Mouse (Mus musculus): ENCODE measurements around the gene Car12. TPM values are rescaled to one million over a fixed set of nuclear protein-coding genes. Genes with fewer than 3 reads are reported as not detected.
"Not testable (repeated sequence)": the region's sequence is repeated elsewhere in the genome, so short reads cannot be mapped to it uniquely, and the experiment has no call there.

The Car12 gene
- polyA plus RNA-seq, 1 experiment: 3.4 TPM

GRCm38 (mm10) chr9:66744531-66744930 lies 31.0 kb downstream of the Car12 start:
- Histone ChIP-seq H3K4me3 (replicated peaks; ENCODE audit: insufficient read depth, low read depth, low read length) (no peak overlapping the region), H3K27me3 (ENCODE audit: control insufficient read depth, insufficient read depth, low read length) (no peaks in the 10 kb centered on the region), H3K27ac (ENCODE audit: insufficient read depth, low read length) (no peak overlapping the region), H3K4me1 (ENCODE audit: control insufficient read depth, insufficient read depth, low read length) (peaks cover 4% of the 10 kb centered on the region; the same call in 1 of the 2 replicates)
- 22% methylated on average over 2 of the region's 2 CpGs for WGBS
- peak; percentile 31 to 52 for DNase-seq
- TF ChIP-seq POLR2A (IDR thresholded peaks at IDR 0.05; ENCODE audit: borderline replicate concordance, insufficient read depth, low read length) (no peak), CTCF (IDR thresholded peaks at IDR 0.05; ENCODE audit: borderline replicate concordance, insufficient read depth, low read depth, low read length) (no peak)

DNA sequence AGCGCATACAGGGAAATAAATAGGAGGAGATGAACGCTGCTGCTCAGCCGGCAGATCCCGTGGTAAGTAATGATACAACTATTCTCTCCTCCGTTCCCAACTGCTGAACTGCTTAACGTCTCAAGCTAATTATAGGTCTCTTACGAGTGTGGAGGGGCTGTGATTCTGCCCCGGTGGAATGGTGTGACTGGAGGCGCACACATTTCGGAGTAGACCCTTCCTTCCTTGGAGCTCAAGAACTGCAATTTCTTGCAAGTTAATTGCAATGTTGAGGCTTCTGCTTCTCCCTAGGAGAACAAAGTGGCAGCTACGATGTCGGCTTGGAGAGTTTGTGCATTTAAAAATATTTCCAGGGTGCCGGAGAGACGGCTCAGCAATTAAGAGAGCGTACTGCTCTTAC lies 34.9 kb downstream of the Car12 start:
- no peaks in the 10 kb centered on the region for H3K27me3 ChIP-seq (ENCODE audit: control insufficient read depth, insufficient read depth, low read length)
- H3K4me1 ChIP-seq (ENCODE audit: control insufficient read depth, insufficient read depth, low read length): peaks cover 4% of the 10 kb centered on the region; the same call in 1 of the 2 replicates
- H3K27ac ChIP-seq (ENCODE audit: insufficient read depth, low read length): no peak overlapping the region
- H3K4me3 ChIP-seq (replicated peaks; ENCODE audit: insufficient read depth, low read depth, low read length): no peak overlapping the region
- 91% methylated on average over 15 of the region's 15 CpGs for WGBS
- no peak for DNase-seq
- no peak for TF ChIP-seq CTCF (IDR thresholded peaks at IDR 0.05; ENCODE audit: borderline replicate concordance, insufficient read depth, low read depth, low read length)
- TF ChIP-seq POLR2A (IDR thresholded peaks at IDR 0.05; ENCODE audit: borderline replicate concordance, insufficient read depth, low read length): no peak

- H3K4me1 ChIP-seq (ENCODE audit: control insufficient read depth, insufficient read depth, low read length): no peaks in the 10 kb centered on the region
- H3K27me3 ChIP-seq (ENCODE audit: control insufficient read depth, insufficient read depth, low read length): no peaks in the 10 kb centered on the region
- TF ChIP-seq POLR2A (IDR thresholded peaks at IDR 0.05; ENCODE audit: borderline replicate concordance, insufficient read depth, low read length): no peak
- TF ChIP-seq CTCF (IDR thresholded peaks at IDR 0.05; ENCODE audit: borderline replicate concordance, insufficient read depth, low read depth, low read length): no peak
- DNase-seq: no peak
- WGBS: 58% methylated on average over 6 of the region's 6 CpGs
- no peak overlapping the region for H3K27ac ChIP-seq (ENCODE audit: insufficient read depth, low read length)
- H3K4me3 ChIP-seq (replicated peaks; ENCODE audit: insufficient read depth, low read depth, low read length): no peak overlapping the region
Observed at GRCm38 (mm10) chr9:66752849-66753248, 39.4 kb downstream of the Car12 start.

DNA sequence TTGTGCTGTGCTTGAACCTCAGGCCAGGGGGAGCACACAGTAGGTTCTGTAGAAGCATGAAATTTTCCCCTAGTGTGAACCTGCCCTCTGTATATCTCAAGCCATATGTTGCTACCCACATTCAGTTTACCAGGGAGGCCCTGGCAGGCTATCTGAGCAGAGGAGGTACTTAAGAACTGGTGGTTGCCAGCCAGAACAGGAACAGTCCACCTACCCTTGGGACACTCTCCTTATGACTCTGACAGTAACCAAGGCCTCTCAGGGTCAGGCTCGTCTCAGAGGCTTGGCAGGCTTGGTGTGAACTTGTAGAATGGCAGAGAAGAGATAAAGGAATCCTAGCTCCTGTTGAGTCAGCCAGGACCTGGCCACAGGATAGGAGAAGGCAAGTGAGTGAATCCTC lies 47.5 kb downstream of the Car12 start:
- Histone ChIP-seq H3K27me3 (ENCODE audit: control insufficient read depth, insufficient read depth, low read length) (no peaks in the 10 kb centered on the region), H3K27ac (ENCODE audit: insufficient read depth, low read length) (no peak overlapping the region), H3K4me1 (ENCODE audit: control insufficient read depth, insufficient read depth, low read length) (no peaks in the 10 kb centered on the region; the same call in 1 of the 2 replicates), H3K4me3 (replicated peaks; ENCODE audit: insufficient read depth, low read depth, low read length) (no peak overlapping the region)
- TF ChIP-seq POLR2A (IDR thresholded peaks at IDR 0.05; ENCODE audit: borderline replicate concordance, insufficient read depth, low read length): no peak
- TF ChIP-seq CTCF (IDR thresholded peaks at IDR 0.05; ENCODE audit: borderline replicate concordance, insufficient read depth, low read depth, low read length): no peak
- no peak for DNase-seq
- 88% methylated on average over 1 of the region's 1 CpGs for WGBS

DNA sequence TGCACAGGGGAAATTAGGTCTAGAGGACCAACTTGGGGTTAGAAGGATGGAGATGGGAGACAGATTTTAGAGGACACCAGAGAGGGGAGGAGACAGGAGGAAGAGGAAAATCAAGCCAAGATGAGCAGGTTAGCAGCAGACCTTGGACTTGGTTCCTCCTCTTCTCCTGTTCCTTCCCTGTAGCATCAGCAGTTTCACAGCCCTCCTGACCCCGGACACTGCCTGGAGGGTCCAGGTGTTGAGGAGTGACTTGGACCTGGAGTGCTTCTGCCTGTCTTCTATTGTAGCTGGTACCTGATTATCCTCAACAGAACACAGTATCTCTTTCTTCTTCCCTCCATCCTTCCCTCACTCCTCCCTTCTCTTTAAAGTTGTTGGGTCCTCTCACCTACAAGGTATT lies 55.2 kb downstream of the Car12 start:
- H3K27ac ChIP-seq (ENCODE audit: insufficient read depth, low read length): no peak overlapping the region
- no peak overlapping the region for H3K4me3 ChIP-seq (replicated peaks; ENCODE audit: insufficient read depth, low read depth, low read length)
- H3K27me3 ChIP-seq (ENCODE audit: control insufficient read depth, insufficient read depth, low read length): no peaks in the 10 kb centered on the region
- WGBS: 79% methylated on average over 1 of the region's 1 CpGs
- no peaks in the 10 kb centered on the region for H3K4me1 ChIP-seq (ENCODE audit: control insufficient read depth, insufficient read depth, low read length)
- no peak for DNase-seq
- TF ChIP-seq CTCF (IDR thresholded peaks at IDR 0.05; ENCODE audit: borderline replicate concordance, insufficient read depth, low read depth, low read length): no peak
- no peak for TF ChIP-seq POLR2A (IDR thresholded peaks at IDR 0.05; ENCODE audit: borderline replicate concordance, insufficient read depth, low read length)

- 45% methylated on average over 3 of the region's 3 CpGs for WGBS
- H3K27ac ChIP-seq (ENCODE audit: insufficient read depth, low read length): no peak overlapping the region
Observed at GRCm38 (mm10) chr9:66769275-66769674, 55.8 kb downstream of the Car12 start.

DNA sequence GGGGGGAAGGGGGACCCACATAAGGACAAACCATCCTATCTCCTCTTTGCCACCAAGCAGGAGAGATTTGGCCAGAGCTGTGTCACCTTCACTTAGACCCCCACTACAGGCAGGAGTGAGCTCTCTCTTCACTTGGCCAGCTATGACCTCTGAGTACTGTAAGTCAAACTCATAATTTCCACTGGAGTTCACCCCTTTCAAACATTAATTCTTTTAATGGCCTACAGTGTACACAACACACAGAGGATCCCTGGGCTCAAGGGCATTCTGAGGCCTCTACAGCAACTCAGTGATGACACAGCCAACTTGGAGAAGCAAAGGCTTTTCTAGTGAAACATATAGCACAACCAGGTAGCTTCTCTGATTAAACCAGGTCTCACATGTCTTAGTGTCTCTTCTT lies 57.2 kb downstream of the Car12 start:
- Histone ChIP-seq H3K27me3 (ENCODE audit: control insufficient read depth, insufficient read depth, low read length) (no peaks in the 10 kb centered on the region), H3K4me1 (ENCODE audit: control insufficient read depth, insufficient read depth, low read length) (no peaks in the 10 kb centered on the region), H3K27ac (ENCODE audit: insufficient read depth, low read length) (no peak overlapping the region), H3K4me3 (replicated peaks; ENCODE audit: insufficient read depth, low read depth, low read length) (no peak overlapping the region)
- no peak for DNase-seq
- TF ChIP-seq POLR2A (IDR thresholded peaks at IDR 0.05; ENCODE audit: borderline replicate concordance, insufficient read depth, low read length): no peak
- TF ChIP-seq CTCF (IDR thresholded peaks at IDR 0.05; ENCODE audit: borderline replicate concordance, insufficient read depth, low read depth, low read length): no peak

More at GRCm38 (mm10) chr9:66769275-66769674, 55.8 kb downstream of the Car12 start:
- Histone ChIP-seq H3K27me3 (ENCODE audit: control insufficient read depth, insufficient read depth, low read length) (no peaks in the 10 kb centered on the region), H3K4me3 (replicated peaks; ENCODE audit: insufficient read depth, low read depth, low read length) (no peak overlapping the region), H3K4me1 (ENCODE audit: control insufficient read depth, insufficient read depth, low read length) (no peaks in the 10 kb centered on the region)
- no peak for TF ChIP-seq POLR2A (IDR thresholded peaks at IDR 0.05; ENCODE audit: borderline replicate concordance, insufficient read depth, low read length)
- no peak for TF ChIP-seq CTCF (IDR thresholded peaks at IDR 0.05; ENCODE audit: borderline replicate concordance, insufficient read depth, low read depth, low read length)
- no peak for DNase-seq

DNA sequence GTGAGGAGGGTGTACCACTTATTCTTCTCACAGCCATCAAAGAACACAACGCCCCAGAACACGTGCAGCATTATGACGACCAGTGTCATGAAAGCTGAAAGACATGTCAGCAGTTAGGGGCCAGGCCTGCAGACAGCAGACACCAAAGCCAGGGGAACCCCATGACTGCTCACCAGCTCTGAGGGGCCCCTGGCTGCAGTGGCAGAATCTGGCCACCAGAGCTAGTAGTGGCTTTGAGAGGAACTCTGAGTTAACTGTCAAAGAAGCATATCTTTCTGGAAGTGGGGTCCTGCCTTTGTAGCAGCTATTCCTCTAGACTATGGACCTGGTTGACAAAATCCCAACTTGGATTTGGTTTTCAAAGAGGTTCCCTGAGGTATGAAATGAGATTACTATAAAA lies 71.1 kb downstream of the Car12 start:
- not testable (repeated sequence) for H3K4me3 ChIP-seq (replicated peaks; ENCODE audit: insufficient read depth, low read depth, low read length); H3K4me1 ChIP-seq (ENCODE audit: control insufficient read depth, insufficient read depth, low read length); H3K27ac ChIP-seq (ENCODE audit: insufficient read depth, low read length); DNase-seq; H3K27me3 ChIP-seq (ENCODE audit: control insufficient read depth, insufficient read depth, low read length)
- WGBS: 60% methylated on average over 1 of the region's 3 CpGs

Measured in cerebellum, adult 2 months (tissue).